15 mouse cellular contexts compared by ENCODE assay signal in genomic region chr9:118976561-118976960, GRCm38 (mm10). TPM values are rescaled to one million over a fixed set of nuclear protein-coding genes. Genes with fewer than 3 reads are reported as not detected.
DNase-seq lines count a peak whose midpoint lies in the region; ATAC-seq and TF ChIP-seq lines count a peak whose summit lies in the region.
"Had no signal": no experiment of that assay in that cellular context is flagged by ENCODE, and none has a peak within 500 bp of the region (broad histone marks: within the 10 kb centered on the region; RNA-seq: fewer than 3 reads in every experiment).

No protein-coding gene starts in this region.

- no peak overlapping the region for H3K4me2 ChIP-seq in hindbrain, embryonic 11.5 days (replicated peaks; ENCODE audit: low read depth, low read length)
- no peak overlapping the region for H3K4me2 ChIP-seq in lung, postnatal 0 days (replicated peaks; ENCODE audit: low read depth, low read length)
- H3K4me2 ChIP-seq in limb, embryonic 13.5 days (replicated peaks): no peak overlapping the region

- peaks cover 73% of the 10 kb centered on the region for H3K4me1 ChIP-seq in hindbrain, embryonic 10.5 days (replicated peaks)
- peaks cover 2% of the 10 kb centered on the region; the same call in 1 of the 2 replicates for H3K4me1 ChIP-seq in hindbrain, embryonic 11.5 days (replicated peaks; ENCODE audit: control insufficient read depth, insufficient read depth, low read length)
- peaks cover 38% of the 10 kb centered on the region for H3K4me1 ChIP-seq in lung, postnatal 0 days (ENCODE audit: insufficient read depth, low read depth, low read length)
- peaks cover 86% of the 10 kb centered on the region for H3K4me1 ChIP-seq in limb, embryonic 13.5 days

- no peak overlapping the region for H3K4me3 ChIP-seq in hindbrain, embryonic 10.5 days
- no peak overlapping the region for H3K4me3 ChIP-seq in hindbrain, embryonic 11.5 days (ENCODE audit: low read depth, low read length)
- H3K4me3 ChIP-seq in lung, postnatal 0 days (ENCODE audit: low read depth, low read length): no peak overlapping the region
- H3K4me3 ChIP-seq in limb, embryonic 13.5 days: no peak overlapping the region

- H3K9ac ChIP-seq in hindbrain, embryonic 11.5 days (ENCODE audit: low read depth, low read length): no peak overlapping the region
- no peak overlapping the region for H3K9ac ChIP-seq in lung, postnatal 0 days (replicated peaks; ENCODE audit: low read depth)
- no peak overlapping the region for H3K9ac ChIP-seq in limb, embryonic 13.5 days

- no peaks in the 10 kb centered on the region for H3K27me3 ChIP-seq in hindbrain, embryonic 10.5 days (ENCODE audit: insufficient read depth, poor library complexity, severe bottlenecking)
- H3K27me3 ChIP-seq in hindbrain, embryonic 11.5 days (ENCODE audit: control insufficient read depth, insufficient read depth, low read length): no peaks in the 10 kb centered on the region
- H3K27me3 ChIP-seq in lung, postnatal 0 days (replicated peaks; ENCODE audit: insufficient read depth, low read length): no peaks in the 10 kb centered on the region
- no peaks in the 10 kb centered on the region for H3K27me3 ChIP-seq in limb, embryonic 13.5 days

- WGBS in hindbrain, embryonic 10.5 days: 93% methylated on average over 7 of the region's 7 CpGs
- WGBS in hindbrain, embryonic 11.5 days: 82% methylated on average over 7 of the region's 7 CpGs
- 68% methylated on average over 7 of the region's 7 CpGs for WGBS in lung, postnatal 0 days
- WGBS in limb, embryonic 13.5 days: 87% methylated on average over 7 of the region's 7 CpGs

- 0 out of 2 replicates have a peak, but pooled peaks cover 3% of the 10 kb centered on the region for H3K9me3 ChIP-seq in hindbrain, embryonic 10.5 days
- no peaks in the 10 kb centered on the region for H3K9me3 ChIP-seq in hindbrain, embryonic 11.5 days (ENCODE audit: control insufficient read depth, low read length)
- H3K9me3 ChIP-seq in lung, postnatal 0 days (ENCODE audit: low read length): no peaks in the 10 kb centered on the region
- no peaks in the 10 kb centered on the region for H3K9me3 ChIP-seq in limb, embryonic 13.5 days

- DNase-seq in cerebellum, adult 18-20 months: peak; percentile 26 to 34
- DNase-seq in cerebellum, adult 9-11 months: no peak
- no peak for DNase-seq in hindbrain, embryonic 10.5 days (ENCODE audit: low spot score)
- no peak for DNase-seq in hindbrain, embryonic 11.5 days (ENCODE audit: low spot score)
- DNase-seq in lung, postnatal 0 days (ENCODE audit: low spot score): no peak
- DNase-seq in lung, postnatal 14 days: no peak
- no peak for DNase-seq in urinary bladder, postnatal 14 days (ENCODE audit: low spot score)
- DNase-seq: B cell, adult 2 months; heart, adult 11 months; right cerebral cortex, postnatal 14 days; thymus, postnatal 14 days had no signal

- TF ChIP-seq EP300 in lung, postnatal 0 days (IDR thresholded peaks at IDR 0.05): no peak

- no peak for ATAC-seq in hindbrain, embryonic 11.5 days (ENCODE audit: low FRiP score)
- ATAC-seq in lung, postnatal 0 days: no peak
- ATAC-seq in limb, embryonic 13.5 days (ENCODE audit: low FRiP score, low read depth): no peak
- ATAC-seq: activated CD4-positive, CD25-positive, alpha-beta regulatory T cell, adult 4 months had no signal

- TF ChIP-seq CTCF in lung, postnatal 0 days (IDR thresholded peaks at IDR 0.05): no peak

- H3K36me3 ChIP-seq in hindbrain, embryonic 10.5 days: 0 out of 2 replicates have a peak, but pooled peaks cover 5% of the 10 kb centered on the region
- no peaks in the 10 kb centered on the region for H3K36me3 ChIP-seq in hindbrain, embryonic 11.5 days (ENCODE audit: control insufficient read depth, insufficient read depth, low read length)
- no peaks in the 10 kb centered on the region for H3K36me3 ChIP-seq in lung, postnatal 0 days (ENCODE audit: insufficient read depth, low read length)
- 0 out of 2 replicates have a peak, but pooled peaks cover 1% of the 10 kb centered on the region for H3K36me3 ChIP-seq in limb, embryonic 13.5 days
- H3K36me3 ChIP-seq: G1E had no signal

- peak overlapping the region; percentile 2; the same call in 1 of the 2 replicates for H3K27ac ChIP-seq in hindbrain, embryonic 10.5 days
- no peak overlapping the region for H3K27ac ChIP-seq in hindbrain, embryonic 11.5 days (ENCODE audit: low read depth, low read length)
- peak overlapping the region; percentile 88 for H3K27ac ChIP-seq in lung, postnatal 0 days (ENCODE audit: low read length)
- H3K27ac ChIP-seq in limb, embryonic 13.5 days: peak overlapping the region; percentile 44; the same call in 1 of the 2 replicates
- H3K27ac ChIP-seq: macrophage had no signal

RNA-seq across cellular contexts. Expression of gene Ctdspl, which starts 50.3 kb away (rescaled TPM):
- 6.8 and 8.3 TPM in 2 replicates for polyA plus RNA-seq in hindbrain, embryonic 10.5 days (2016; fragmentation: Nextera tagmentation; extraction: Ambion mirVana)
- 8.1 TPM in 2 replicates for polyA plus RNA-seq in hindbrain, embryonic 11.5 days (2014; fragmentation: Nextera tagmentation; extraction: Ambion mirVana)
- polyA plus RNA-seq in lung, postnatal 0 days (2015; fragmentation: Nextera tagmentation; extraction: Ambion mirVana): 27.8 and 29.9 TPM in 2 replicates
- polyA plus RNA-seq in limb, embryonic 13.5 days (2015; fragmentation: Nextera tagmentation; extraction: Ambion mirVana): 23.4 and 24.8 TPM in 2 replicates
- polyA plus RNA-seq: G1E had no signal

Comparison
In these comparisons a context has a peak if more than half of its experiments do, and no peak if none do; other contexts are left out.
1. DNase-seq: peak in cerebellum, adult 18-20 months (2 of 2); none in cerebellum, adult 9-11 months (single experiment), hindbrain, embryonic 10.5 days (single experiment), hindbrain, embryonic 11.5 days (single experiment), lung, postnatal 0 days (single experiment), lung, postnatal 14 days (single experiment) and urinary bladder, postnatal 14 days (single experiment).